Mouse (Mus musculus) midbrain, embryonic 14.5 days (tissue): ENCODE measurements at regions not wholly inside any gene's neighbourhood (a gene's known extent, or its start where the extent isn't known, plus 50 kb on each side); places are given as distances from the start of the nearest gene placed in this dataset.

Experiments
- ATAC-seq: fragments of 200-750 bp; cut with Nextera tagmentation; 2 replicates; pipeline ENCODE4 v1.8.0; 2017; ENCODE audit warnings: moderate number of reproducible peaks, moderate library complexity; ENCODE audit not compliant: low FRiP score, low TSS enrichment
- DNase-seq: peaks from one replicate; pipeline ENCODE4 v3.0.0-alpha.2; 2015
- H3K27ac ChIP-seq: fragments of 300-500 bp; sonication (generic); replicated peaks from 2 replicates; pipeline ENCODE4 v1.5.1; 2014; ENCODE audit warnings: mild to moderate bottlenecking, low read depth, low read length, moderate library complexity
- H3K27me3 ChIP-seq: fragments of 300-500 bp; sonication (generic); 2 replicates; pipeline ENCODE4 v1.6.1; 2014; ENCODE audit warnings: low read length, control low read depth, mixed read lengths; ENCODE audit not compliant: control insufficient read depth, insufficient read depth
- H3K36me3 ChIP-seq: fragments of 300-500 bp; sonication (generic); 2 replicates; pipeline ENCODE4 v1.6.1; 2014; ENCODE audit warnings: low read length, control low read depth; ENCODE audit not compliant: control insufficient read depth, insufficient read depth
- H3K4me1 ChIP-seq: fragments of 300-500 bp; sonication (generic); 2 replicates; pipeline ENCODE4 v1.6.1; 2014; ENCODE audit warnings: mild to moderate bottlenecking, antibody characterized with exemption, low read length, control low read depth; ENCODE audit not compliant: control insufficient read depth, insufficient read depth
- H3K4me2 ChIP-seq: fragments of 300-500 bp; sonication (generic); 2 replicates; pipeline ENCODE4 v1.6.1; 2014; ENCODE audit warnings: mild to moderate bottlenecking, low read length, moderate library complexity
- H3K4me3 ChIP-seq: fragments of 300-500 bp; sonication (generic); replicated peaks from 2 replicates; pipeline ENCODE4 v1.5.1; 2014; ENCODE audit warnings: low read depth, low read length
- H3K9ac ChIP-seq: fragments of 300-500 bp; sonication (generic); replicated peaks from 2 replicates; pipeline ENCODE4 v1.6.1; 2014; ENCODE audit warnings: mild to moderate bottlenecking, low read length, moderate library complexity
- H3K9me3 ChIP-seq: fragments of 300-500 bp; sonication (generic); 2 replicates; pipeline ENCODE4 v1.6.1; 2016; ENCODE audit warnings: low read length, control low read depth, mixed read lengths; ENCODE audit not compliant: control insufficient read depth
- WGBS: fragments of 180-500 bp; shearing (Covaris S2); extraction: QIAGEN DNeasy Blood & Tissue Kit; methylation state at CpG from one replicate; pipeline ENCODE4 v1.1.7; 2014; 5-methylcytosine and 5-hydroxymethylcytosine counted together

GRCm38 (mm10) chr3:9373896-9374295, 236.0 kb downstream of the Zfp704 start:
- DNase-seq (no peak), ATAC-seq (no peak)

DNA sequence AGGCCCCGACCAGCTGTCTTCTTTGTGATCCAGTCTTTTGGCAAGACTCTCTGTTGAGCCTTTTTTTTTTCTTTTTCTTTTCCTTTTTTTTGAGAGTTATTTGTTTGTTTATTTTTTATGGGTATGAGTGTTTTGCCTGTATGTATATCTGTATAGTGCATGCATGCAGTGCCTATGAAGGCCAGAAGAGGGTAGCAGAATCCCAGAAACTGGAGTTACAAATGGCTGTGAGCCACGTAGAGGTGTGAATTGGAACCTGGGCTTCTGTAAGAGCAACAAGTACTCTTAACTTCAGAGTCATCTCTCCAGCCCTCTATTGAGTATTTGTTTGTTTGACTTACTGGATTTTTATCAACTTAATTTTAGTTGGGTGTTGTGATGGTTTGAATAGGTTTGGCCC, 239.8 kb downstream of the Zfp704 start:
- H3K36me3 ChIP-seq: no peaks in the 10 kb centered on the region
- no peak overlapping the region for H3K27ac ChIP-seq
- no peak overlapping the region for H3K4me2 ChIP-seq
- 90% methylated on average over 2 of the region's 2 CpGs for WGBS
- no peaks in the 10 kb centered on the region for H3K4me1 ChIP-seq
- ATAC-seq (no peak), DNase-seq (no peak)
- no peaks in the 10 kb centered on the region for H3K27me3 ChIP-seq
- no peak overlapping the region for H3K9ac ChIP-seq
- peaks cover 9% of the 10 kb centered on the region; the same call in 1 of the 2 replicates for H3K9me3 ChIP-seq
- H3K4me3 ChIP-seq: no peak overlapping the region

More at GRCm38 (mm10) chr3:9373896-9374295, 236.0 kb downstream of the Zfp704 start:
- no peak overlapping the region for H3K9ac ChIP-seq
- no peak overlapping the region for H3K4me3 ChIP-seq
- H3K27me3 ChIP-seq: no peaks in the 10 kb centered on the region
- H3K4me2 ChIP-seq: no peak overlapping the region
- WGBS: 77% methylated on average over 1 of the region's 1 CpGs
- peaks cover 9% of the 10 kb centered on the region; the same call in 1 of the 2 replicates for H3K9me3 ChIP-seq
- H3K4me1 ChIP-seq: no peaks in the 10 kb centered on the region
- H3K36me3 ChIP-seq: no peaks in the 10 kb centered on the region
- no peak overlapping the region for H3K27ac ChIP-seq

DNA sequence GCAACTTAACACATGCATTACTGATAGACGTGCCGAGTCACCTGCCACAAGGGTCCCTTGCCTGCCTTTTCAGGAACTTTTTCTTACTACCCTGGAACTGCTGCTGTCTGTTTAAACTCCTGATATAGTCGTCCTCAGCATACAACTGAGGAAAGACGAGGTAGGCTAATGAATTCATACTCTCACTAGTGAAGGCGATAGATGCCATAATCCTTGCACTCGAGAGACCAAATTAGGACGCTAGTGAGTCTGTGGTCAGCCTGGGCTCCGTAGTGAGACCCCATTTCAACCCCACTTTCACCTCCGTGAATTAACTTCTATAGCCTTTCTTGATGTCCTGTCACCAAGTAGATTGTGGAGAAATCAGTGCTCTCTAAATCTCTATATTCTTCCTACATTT, 244.1 kb downstream of the Zfp704 start:
- H3K36me3 ChIP-seq: no peaks in the 10 kb centered on the region
- H3K9ac ChIP-seq: no peak overlapping the region
- H3K27me3 ChIP-seq: no peaks in the 10 kb centered on the region
- no peak overlapping the region for H3K4me3 ChIP-seq
- peaks cover 8% of the 10 kb centered on the region; the same call in 1 of the 2 replicates for H3K9me3 ChIP-seq
- ATAC-seq (no peak), DNase-seq (no peak)
- no peak overlapping the region for H3K27ac ChIP-seq
- no peak overlapping the region for H3K4me2 ChIP-seq
- no peaks in the 10 kb centered on the region for H3K4me1 ChIP-seq
- WGBS: 57% methylated on average over 9 of the region's 9 CpGs

DNA sequence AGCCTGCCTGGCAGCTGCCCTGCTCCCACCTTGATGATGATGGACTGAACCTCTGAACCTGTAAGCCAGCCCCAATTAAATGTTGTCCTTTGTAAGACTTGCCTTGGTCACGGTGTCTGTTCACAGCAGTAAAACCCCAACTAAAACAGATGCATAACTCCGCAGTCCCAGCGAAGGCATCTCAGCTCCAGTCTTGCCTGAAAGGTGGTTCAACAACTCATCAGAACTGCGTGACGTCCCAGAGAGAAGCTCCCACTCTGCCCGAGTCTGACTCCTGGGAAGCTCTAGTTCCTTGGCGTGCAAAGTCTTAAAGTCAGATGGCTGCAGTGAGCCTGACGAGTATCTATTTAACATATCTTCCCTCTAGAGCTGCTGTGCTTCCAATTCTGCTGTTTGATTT, 250.7 kb downstream of the Zfp704 start:
- DNase-seq (no peak), ATAC-seq (no peak)
- Histone ChIP-seq H3K9me3 (no peaks in the 10 kb centered on the region), H3K27ac (no peak overlapping the region), H3K4me3 (no peak overlapping the region), H3K4me1 (no peaks in the 10 kb centered on the region), H3K36me3 (no peaks in the 10 kb centered on the region), H3K9ac (no peak overlapping the region), H3K4me2 (no peak overlapping the region), H3K27me3 (no peaks in the 10 kb centered on the region)
- WGBS: 92% methylated on average over 8 of the region's 8 CpGs

GRCm38 (mm10) chr3:9358111-9358510, 251.8 kb downstream of the Zfp704 start:
- no peak for ATAC-seq
- no peak overlapping the region for H3K27ac ChIP-seq
- no peaks in the 10 kb centered on the region for H3K9me3 ChIP-seq
- no peak for DNase-seq
- H3K36me3 ChIP-seq: no peaks in the 10 kb centered on the region
- H3K27me3 ChIP-seq: no peaks in the 10 kb centered on the region
- H3K9ac ChIP-seq: no peak overlapping the region
- H3K4me3 ChIP-seq: no peak overlapping the region
- no peaks in the 10 kb centered on the region for H3K4me1 ChIP-seq
- 81% methylated on average over 12 of the region's 12 CpGs for WGBS
- H3K4me2 ChIP-seq: no peak overlapping the region

DNA sequence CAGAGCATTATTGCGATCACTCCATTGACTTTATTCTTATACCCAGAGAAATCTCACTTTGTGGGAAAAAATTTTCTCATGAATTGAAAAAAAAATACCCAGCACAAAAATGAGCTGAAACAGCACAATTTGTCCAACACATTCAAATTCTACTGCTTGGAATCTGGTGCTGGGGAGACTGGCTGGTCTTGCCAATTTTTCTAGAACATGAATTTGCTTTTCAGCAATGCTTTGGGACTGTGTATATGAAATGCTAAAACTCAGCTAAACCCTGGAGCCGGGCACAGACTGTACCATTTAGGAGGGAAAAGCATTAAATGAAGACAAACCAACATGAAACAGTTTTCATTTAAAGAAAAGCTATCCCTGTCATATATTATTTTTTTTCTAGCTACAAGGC, 252.2 kb downstream of the Zfp704 start:
- Histone ChIP-seq H3K4me1 (no peaks in the 10 kb centered on the region), H3K4me2 (no peak overlapping the region), H3K4me3 (no peak overlapping the region), H3K27me3 (no peaks in the 10 kb centered on the region), H3K36me3 (no peaks in the 10 kb centered on the region), H3K9ac (no peak overlapping the region), H3K27ac (no peak overlapping the region), H3K9me3 (no peaks in the 10 kb centered on the region)
- DNase-seq: no peak
- whole genome bisulfite sequencing: 92% methylated on average over 2 of the region's 2 CpGs
- no peak for ATAC-seq

DNA sequence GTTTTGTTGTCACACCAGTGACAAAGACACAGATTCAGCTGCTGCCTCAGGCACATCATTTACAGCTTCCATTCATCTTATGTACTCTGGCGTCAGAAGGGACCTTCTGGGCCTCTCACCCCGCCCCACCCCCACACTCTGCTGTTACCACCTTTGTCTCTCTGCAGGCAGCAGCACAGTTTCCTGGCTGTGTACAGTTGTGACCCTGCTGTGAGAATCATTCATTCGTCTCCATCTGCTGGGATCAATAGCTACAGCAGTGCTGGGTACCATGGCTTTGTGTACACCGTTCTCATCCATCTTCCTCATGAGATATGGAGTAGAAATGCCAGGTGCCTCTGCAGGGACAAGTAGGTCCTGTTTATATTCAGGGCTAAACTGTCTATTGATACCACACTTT, 254.0 kb downstream of the Zfp704 start:
- no peak overlapping the region for H3K4me3 ChIP-seq
- H3K9ac ChIP-seq: no peak overlapping the region
- WGBS: 55% methylated on average over 4 of the region's 4 CpGs
- H3K4me2 ChIP-seq: no peak overlapping the region
- no peaks in the 10 kb centered on the region for H3K36me3 ChIP-seq
- no peak overlapping the region for H3K27ac ChIP-seq
- ATAC-seq (no peak), DNase-seq (no peak)
- H3K9me3 ChIP-seq: no peaks in the 10 kb centered on the region
- no peaks in the 10 kb centered on the region for H3K27me3 ChIP-seq
- H3K4me1 ChIP-seq: no peaks in the 10 kb centered on the region

- no peaks in the 10 kb centered on the region for H3K9me3 ChIP-seq
- no peaks in the 10 kb centered on the region for H3K4me1 ChIP-seq
- ATAC-seq: no peak
- no peak overlapping the region for H3K4me3 ChIP-seq
- no peak overlapping the region for H3K9ac ChIP-seq
- no peak overlapping the region for H3K4me2 ChIP-seq
- H3K36me3 ChIP-seq: no peaks in the 10 kb centered on the region
- DNase-seq: no peak
- WGBS: 91% methylated on average over 11 of the region's 11 CpGs
- no peaks in the 10 kb centered on the region for H3K27me3 ChIP-seq
- H3K27ac ChIP-seq: no peak overlapping the region
Observed at GRCm38 (mm10) chr3:9354756-9355155, 255.1 kb downstream of the Zfp704 start.

DNA sequence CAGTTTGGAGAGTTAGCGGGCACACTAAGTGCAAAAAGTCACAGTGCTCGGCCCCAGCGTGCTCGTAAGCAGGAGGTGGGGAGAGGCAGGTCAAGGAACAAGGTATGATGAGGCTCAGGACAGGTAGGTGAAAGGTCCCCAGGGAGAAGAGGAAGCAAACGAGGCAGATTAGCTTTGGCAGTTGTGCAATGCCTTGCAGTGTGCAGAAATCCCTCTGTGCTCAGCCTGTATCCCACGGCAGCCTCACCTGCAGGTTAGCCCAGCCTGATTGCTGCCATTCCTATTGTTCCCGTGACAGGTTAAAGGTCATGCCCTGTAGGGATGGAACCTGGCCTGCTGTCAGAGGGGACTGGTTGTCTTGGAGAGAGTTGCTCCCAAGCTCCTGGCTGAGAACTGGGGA, 257.6 kb downstream of the Zfp704 start:
- H3K9me3 ChIP-seq: no peaks in the 10 kb centered on the region
- H3K9ac ChIP-seq: no peak overlapping the region
- no peak overlapping the region for H3K4me3 ChIP-seq
- H3K4me2 ChIP-seq: no peak overlapping the region
- no peak for DNase-seq
- H3K4me1 ChIP-seq: 0 out of 2 replicates have a peak, but pooled peaks cover 3% of the 10 kb centered on the region
- no peaks in the 10 kb centered on the region for H3K36me3 ChIP-seq
- ATAC-seq: no peak
- H3K27ac ChIP-seq: no peak overlapping the region
- WGBS: 38% methylated on average over 7 of the region's 7 CpGs
- no peaks in the 10 kb centered on the region for H3K27me3 ChIP-seq
